Mouse (Mus musculus): ENCODE measurements around the gene Cyp2d34. TPM values are rescaled to one million over a fixed set of nuclear protein-coding genes. Genes with fewer than 3 reads are reported as not detected.

Cyp2d34 gene
- polyA plus RNA-seq, 1 experiment from 2014 or later: not detected

DNA sequence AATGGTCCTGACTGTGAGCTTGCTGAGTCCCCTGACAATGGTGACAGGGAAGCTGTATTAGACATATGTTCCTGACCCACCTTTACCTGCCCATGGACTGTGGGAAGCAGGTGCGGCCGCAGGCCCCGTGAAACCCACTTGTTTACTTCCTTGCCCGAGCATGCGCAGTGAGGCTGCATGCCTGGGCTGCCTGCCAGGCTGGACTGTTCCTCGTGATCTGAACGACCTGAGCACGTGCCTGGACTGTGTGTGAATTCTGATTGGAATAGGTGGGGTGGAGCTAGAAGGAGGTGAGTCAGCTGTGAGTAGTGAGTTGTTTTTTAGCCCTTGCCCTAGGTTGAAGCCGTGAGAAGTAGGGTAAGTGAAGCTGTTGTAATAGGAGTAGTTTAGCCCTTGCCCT is 38.1 kb downstream of the Cyp2d34 start:
- Histone ChIP-seq H3K27me3 (replicated peaks) (no peaks in the 10 kb centered on the region), H3K4me3 (no peak overlapping the region), H3K27ac (no peak overlapping the region), H3K4me2 (replicated peaks) (no peak overlapping the region), H3K9ac (no peak overlapping the region), H3K4me1 (no peaks in the 10 kb centered on the region), H3K9me3 (no peaks in the 10 kb centered on the region), H3K36me3 (no peaks in the 10 kb centered on the region)
- no peak for ATAC-seq (ENCODE audit: low FRiP score, low read depth)
- WGBS: 86% methylated on average over 9 of the region's 9 CpGs

DNA sequence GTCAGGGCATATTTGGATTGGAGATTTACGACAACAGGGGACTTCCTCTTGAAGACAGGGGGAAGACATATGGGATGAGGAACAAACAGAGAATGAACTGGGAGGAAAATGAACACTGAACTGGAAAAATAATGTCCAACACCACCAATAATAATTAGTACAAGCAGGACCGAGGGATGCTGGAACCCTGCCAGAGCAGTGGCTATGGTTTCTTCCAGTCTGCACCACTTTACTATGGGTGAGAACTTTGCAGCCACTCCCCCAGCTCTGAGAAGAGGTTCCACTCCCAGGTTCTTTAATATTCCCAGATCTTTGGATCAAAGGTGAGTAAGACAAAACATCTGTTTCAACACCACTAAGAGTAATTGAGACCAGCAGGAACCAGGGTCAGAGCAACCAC is 41.7 kb downstream of the Cyp2d34 start:
- Histone ChIP-seq H3K36me3 (no peaks in the 10 kb centered on the region), H3K27me3 (replicated peaks) (no peaks in the 10 kb centered on the region), H3K4me2 (replicated peaks) (no peak overlapping the region), H3K4me1 (no peaks in the 10 kb centered on the region), H3K27ac (no peak overlapping the region), H3K9ac (no peak overlapping the region), H3K9me3 (no peaks in the 10 kb centered on the region), H3K4me3 (no peak overlapping the region)
- 86% methylated on average over 2 of the region's 2 CpGs for WGBS
- ATAC-seq (ENCODE audit: low FRiP score, low read depth): no peak

- no peaks in the 10 kb centered on the region for H3K36me3 ChIP-seq
- ATAC-seq (ENCODE audit: low FRiP score, low read depth): no peak
- H3K4me2 ChIP-seq (replicated peaks): no peak overlapping the region
- H3K9ac ChIP-seq: no peak overlapping the region
- H3K9me3 ChIP-seq: no peaks in the 10 kb centered on the region
- no peaks in the 10 kb centered on the region for H3K4me1 ChIP-seq
- H3K4me3 ChIP-seq: no peak overlapping the region
- H3K27ac ChIP-seq: no peak overlapping the region
- 80% methylated on average over 1 of the region's 1 CpGs for WGBS
- H3K27me3 ChIP-seq (replicated peaks): no peaks in the 10 kb centered on the region
These were observed 47.9 kb downstream of the Cyp2d34 start for GRCm38 (mm10) chr15:82572856-82573255.

Small RNA genes lying within 50 kb of the gene (microRNA-seq; reads per million reads assigned to microRNA genes)
- gene Gm27463: not detected
- not detected for gene Gm27742

Other genes with a start within 250 kb of the Cyp2d34 start
- gene Cyp2d22, start 240.7 kb downstream of the Cyp2d34 start, polyA plus RNA-seq (2016; fragmentation: Nextera tagmentation; extraction: Ambion mirVana): 2.2 and 2.9 TPM in 2 replicates
- gene Cyp2d11, start 226.9 kb downstream of the Cyp2d34 start, polyA plus RNA-seq (2016; fragmentation: Nextera tagmentation; extraction: Ambion mirVana): not detected in 2 replicates
- not detected in 2 replicates for gene Cyp2d10, start 213.8 kb downstream of the Cyp2d34 start, polyA plus RNA-seq (2016; fragmentation: Nextera tagmentation; extraction: Ambion mirVana)
- gene Cyp2d9, start 187.5 kb downstream of the Cyp2d34 start, polyA plus RNA-seq (2016; fragmentation: Nextera tagmentation; extraction: Ambion mirVana): not detected in 2 replicates
- not detected in 2 replicates for gene Cyp2d12, start 65.9 kb downstream of the Cyp2d34 start, polyA plus RNA-seq (2016; fragmentation: Nextera tagmentation; extraction: Ambion mirVana)
- not detected in 2 replicates for gene Cyp2d40, start 143.2 kb upstream of the Cyp2d34 start, polyA plus RNA-seq (2016; fragmentation: Nextera tagmentation; extraction: Ambion mirVana)
- gene Cyp2d26, start 173.3 kb upstream of the Cyp2d34 start, polyA plus RNA-seq (2016; fragmentation: Nextera tagmentation; extraction: Ambion mirVana): not detected in 2 replicates

Data from neural tube, embryonic 12.5 days (tissue).